Mouse (Mus musculus): ENCODE results near the gene Cyth1.

Gene Cyth1

DNA sequence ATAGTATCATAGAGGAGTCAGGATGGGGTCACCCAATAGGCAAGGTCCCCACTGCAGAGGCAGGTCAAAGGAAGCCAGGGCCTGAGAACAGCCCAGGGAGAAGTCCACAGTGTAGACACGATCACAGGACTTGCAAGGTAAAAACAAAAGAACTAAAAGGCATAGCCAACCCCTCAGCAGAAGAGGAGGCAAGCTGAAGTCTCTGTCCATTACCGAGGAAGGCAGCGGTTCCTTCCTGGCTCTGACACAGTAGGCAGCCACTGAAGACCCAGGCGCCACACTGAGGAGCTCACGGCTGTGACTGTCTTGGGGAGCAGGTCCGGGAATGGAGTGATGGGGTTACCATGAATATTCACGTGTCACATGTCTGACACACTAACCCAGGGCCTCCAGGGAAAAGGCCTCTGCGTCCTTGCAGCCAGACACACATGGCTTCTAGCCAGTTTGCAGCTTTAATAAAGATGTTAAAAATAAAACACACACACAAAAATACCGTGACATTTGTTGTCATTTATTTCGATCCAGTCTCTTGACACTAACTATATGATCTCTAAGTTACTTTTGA is 51.5 kb downstream of the Cyth1 start:
- DNase-seq = no peak

DNA sequence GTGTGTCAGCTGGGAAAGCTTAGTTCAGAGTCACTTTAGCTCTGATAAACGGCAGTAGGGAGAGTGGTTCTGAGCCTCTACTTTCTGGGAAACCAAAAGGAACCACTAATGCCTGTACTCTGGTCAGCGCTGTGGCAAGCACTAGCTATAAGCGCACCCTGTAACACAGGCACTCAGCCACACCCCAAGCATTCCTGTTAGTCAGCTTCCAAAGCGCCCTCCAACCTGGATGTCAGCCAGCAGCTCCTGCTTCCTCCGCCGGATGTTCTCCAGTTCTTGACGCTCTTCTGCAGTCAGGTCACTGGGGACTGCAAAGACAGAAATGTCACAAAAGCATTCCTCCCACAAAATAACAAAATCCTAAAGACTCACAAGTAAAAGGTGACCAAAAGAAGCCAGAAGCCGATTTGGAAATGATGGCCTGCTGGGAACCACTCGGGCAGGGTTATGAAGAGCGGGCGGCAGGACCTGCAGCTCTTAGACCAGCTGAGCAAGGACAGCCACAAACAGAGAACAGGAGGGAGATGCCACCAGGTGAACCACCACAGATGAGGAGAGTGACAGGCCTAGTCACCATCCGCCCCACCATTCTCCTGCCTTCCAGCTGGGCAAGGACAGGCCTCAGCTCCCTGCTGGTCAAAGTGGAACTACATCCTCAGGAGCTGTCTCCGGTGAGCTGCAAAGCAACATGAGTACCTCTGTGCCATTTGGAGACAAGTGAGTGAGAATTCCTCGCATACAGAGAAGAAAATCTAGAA is 54.8 kb downstream of the Cyth1 start:
- no peak for DNase-seq

DNA sequence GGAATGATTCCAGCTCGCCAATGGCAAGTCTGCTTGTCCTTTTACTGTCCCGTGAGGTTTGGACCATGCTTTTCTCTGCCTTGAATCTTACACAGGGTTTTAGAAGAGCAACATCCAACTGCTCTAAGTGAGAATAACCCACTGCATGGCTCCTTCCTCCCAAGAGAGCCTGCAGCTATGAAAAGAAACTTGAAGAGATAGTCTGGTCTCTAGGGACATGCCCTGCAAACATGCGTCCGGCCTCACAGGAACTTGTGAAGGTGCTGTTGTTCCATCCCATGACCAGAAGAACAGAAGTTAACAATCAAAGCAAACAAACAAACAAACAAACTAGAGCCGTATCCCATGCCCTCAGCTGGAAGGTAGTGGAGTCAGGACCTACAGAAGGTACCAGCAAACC is 55.4 kb downstream of the Cyth1 start:
- no peak for DNase-seq

DNA sequence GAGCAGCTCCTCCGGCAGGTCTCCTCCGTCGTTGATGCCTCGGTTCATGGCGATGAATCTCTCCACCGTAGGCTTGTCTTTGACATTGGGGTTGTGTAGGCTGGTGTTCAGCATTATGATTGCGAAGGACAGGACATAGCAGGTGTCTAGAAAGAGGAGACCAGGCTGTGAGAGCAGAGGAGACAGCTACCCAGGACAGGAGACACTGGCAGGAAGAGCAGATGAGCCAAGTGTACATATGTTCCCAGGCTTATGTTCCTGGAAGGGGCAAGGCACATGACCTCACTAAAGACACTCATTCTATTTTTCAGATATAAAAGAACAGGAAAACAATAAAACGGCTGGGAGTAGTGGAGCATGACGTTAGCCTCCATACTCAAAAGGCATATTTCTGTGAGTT is 65.6 kb downstream of the Cyth1 start:
- no peak for DNase-seq

DNA sequence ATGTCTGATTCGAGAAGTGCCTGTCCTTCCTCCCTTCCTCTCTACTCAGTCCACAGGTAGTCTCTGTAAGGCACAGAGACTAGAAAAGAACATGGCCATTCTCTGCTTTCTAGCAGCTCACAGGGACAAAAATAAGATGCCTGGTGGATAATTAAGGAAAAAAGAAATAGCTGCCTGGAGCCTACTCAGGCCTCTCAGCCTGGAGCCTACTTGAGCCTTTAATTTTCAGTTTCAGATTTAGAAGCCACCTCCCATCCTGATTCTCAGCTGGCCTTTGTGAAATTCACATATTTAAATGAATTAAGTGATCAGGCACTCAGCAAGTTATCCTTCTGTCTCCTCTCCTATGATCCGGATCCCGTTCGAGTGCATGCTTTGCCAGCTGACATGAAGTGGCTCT is 66.0 kb downstream of the Cyth1 start:
- no peak for DNase-seq

DNA sequence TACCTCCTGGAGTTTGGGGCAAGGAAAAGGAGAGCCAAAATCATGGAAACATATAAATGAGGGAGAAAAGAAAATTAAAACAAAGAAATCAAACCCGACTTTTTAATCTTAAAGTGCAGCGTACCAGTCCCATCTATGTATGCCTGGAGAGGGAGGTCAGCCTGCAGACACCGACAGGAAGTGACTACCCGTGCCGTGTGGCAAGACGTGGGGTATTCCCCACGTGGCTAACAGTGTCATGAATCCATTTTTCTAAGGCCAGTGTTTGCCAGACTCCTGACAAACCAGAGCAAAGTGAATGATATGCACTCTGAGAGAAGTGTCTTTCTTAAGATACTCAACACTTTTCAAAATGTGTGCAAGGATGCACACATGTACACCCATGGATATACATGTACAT is 68.2 kb downstream of the Cyth1 start:
- no peak for DNase-seq

DNA sequence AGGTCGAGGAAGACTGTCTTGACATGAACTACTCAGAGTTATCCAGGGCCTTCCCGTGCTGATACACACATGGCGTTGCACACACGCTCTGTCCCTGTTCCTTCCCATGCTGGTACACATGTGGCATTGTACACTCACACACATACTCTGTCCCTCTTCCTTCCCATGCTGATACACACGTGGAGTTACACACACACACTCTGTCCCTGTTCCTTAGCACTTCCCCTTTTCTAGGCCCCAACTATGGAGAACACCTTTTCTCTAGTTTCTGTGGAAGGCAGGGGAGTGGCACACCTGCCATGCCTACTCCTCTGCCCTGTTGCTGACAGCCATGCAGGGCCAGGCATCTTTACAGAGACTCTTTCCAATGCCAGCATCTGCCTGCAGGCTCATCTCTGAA is 70.2 kb downstream of the Cyth1 start:
- DNase-seq = no peak

DNA sequence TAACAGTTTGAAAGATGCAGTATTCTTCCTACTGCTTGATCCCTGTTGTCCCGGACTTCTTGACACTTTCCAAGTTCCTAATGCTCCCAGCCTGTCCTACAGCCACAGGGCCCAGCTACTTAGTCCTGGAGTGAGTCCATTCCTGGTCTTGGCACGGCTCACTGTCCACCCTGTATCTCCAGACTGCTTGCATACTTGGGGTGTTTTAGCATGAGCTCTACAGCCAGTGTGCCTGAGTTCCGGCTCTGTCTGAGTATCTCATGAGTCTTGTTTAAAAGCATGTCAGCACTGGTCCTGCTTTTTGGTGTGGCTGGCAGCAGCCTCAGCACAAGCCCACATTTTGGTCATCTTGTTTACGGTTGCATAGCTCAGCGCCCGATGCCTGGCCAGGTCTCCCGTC is 73.6 kb downstream of the Cyth1 start:
- DNase-seq = no peak

DNA sequence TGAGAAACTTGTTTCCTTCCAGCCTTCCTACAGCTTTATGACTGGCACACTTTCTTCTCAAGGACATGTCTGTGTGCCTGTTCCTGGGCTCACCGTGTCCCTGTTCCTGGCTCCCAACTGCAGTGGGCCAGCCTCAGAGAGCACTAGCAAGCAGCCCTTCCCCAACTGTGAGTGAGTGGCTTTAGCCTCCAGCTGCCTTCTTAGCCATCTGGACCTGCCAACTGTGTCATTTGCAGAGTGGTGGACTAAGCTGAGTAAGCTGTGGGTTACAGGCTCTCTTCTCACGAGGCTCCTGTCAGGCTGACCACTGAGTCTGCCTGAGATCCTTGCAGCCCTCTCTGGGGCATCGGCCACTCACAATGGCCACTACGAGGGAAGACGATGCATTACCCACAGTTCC is 75.6 kb downstream of the Cyth1 start:
- no peak for DNase-seq

DNA sequence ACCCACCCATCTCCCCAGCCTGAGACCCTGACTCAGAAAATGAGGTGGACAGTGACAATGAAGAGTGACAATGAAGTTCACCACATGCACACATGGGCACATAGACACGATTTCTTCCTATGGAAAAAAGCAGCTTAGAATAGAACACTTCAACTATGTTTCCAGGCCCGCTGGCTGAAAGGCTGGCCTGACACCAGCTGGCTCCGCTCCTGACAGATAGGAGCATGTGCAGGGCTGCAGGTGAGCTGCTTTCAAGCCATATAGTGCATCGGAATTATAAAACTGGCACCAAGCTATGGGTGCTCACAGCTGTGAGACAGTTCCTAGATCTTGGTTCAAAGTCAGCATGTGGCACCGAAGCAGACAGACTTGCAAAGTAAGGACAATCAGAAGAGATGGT is 78.1 kb downstream of the Cyth1 start:
- no peak for DNase-seq

DNA sequence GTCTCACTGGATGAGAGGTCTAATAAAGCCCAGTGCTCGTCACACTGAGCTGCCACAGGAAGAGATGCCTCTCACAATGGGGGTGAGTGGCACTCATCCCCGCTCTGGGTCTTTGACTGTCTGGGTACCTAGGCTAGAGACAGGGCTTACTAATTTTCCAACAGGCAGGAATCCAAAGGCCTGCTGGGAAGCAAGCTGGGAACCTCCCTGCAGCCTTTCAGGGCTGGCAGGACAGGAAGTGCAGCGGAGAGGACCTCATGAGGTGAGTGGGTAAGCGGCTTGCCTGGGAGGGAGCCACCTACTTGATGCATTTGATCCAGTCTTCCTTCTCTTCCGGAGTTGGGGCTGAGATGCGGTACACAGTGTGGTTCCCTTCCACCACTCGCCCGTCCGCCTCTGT is 79.7 kb downstream of the Cyth1 start:
- no peak for DNase-seq

DNA sequence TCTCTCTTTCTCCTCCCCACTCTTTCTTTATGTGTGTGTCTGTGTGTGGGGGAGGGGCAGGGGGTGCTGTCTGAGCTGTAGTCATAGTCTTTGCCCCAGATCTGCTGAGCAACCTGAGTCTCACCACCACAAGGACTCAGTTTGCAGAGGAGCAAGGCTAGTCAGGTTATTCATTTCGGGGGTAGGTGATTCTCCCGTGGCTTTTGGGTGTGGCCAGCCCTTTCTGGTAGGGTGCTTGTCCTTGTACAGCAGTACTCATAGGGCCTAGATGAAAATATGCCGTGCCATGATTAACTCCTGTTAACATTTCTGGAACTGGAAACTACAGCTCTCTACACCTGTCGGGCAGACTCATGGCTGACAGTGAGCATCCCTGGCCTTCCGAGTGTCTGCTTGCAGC is 81.8 kb downstream of the Cyth1 start:
- no peak for DNase-seq

DNA sequence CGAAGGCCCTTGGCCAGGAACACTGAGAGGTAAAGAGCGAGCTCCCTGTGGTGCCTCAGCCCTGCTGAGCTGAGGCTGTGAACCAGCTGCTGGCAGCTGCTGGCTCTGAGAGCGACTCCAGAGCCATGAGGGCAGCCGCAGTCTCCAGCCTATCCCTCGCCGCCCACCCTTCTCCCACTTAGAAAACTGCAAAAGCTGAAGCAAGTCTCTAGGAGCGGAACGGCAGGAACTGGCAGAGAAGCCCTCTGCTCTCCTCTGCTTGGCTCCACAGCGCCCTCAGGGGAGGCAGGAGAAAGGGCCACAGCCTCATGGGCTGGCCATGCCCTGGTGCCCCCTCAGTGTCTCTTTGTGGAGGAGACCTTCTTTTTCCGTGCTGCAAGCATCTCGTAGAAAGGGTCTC is 82.7 kb downstream of the Cyth1 start:
- DNase-seq = no peak

DNA sequence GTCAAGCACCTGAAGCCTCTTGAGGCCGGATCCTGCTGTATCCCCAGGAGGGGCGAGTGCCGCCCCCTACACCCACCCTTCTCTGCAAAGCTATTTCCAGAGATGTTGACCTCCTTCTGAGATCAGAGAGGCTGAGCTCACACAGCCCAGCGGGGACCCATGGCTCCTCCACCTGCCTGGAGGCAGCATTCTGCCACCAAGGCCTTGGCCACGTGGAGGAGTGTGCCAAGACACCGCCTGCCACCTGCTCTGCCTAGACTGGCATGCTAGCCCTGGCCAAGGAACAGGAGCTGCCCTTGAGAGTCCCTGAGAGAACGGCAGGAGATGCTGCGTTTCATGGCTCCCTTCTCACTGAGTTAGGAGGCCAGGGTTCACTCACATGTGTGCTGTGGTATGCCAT is 83.8 kb downstream of the Cyth1 start:
- DNase-seq = no peak

DNA sequence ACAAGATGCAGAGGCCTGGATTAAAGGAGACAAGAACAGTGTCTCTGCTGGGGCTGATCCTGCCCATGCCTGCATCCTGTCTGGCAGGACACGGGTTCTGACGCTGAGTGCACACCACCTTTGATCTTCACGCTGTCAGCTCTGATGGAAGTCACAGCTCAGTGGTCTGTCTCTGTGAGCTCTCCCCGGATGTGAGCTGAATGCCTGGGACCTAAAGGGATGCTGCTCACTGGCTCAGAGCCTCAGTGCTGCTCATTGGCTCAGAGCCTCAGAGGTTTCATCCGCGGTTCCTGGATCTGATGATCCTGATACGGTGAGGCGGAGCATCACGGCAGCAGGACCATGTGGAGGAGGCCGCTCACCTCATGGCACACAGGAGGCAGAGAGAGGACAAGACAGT is 86.1 kb downstream of the Cyth1 start:
- no peak for DNase-seq

DNA sequence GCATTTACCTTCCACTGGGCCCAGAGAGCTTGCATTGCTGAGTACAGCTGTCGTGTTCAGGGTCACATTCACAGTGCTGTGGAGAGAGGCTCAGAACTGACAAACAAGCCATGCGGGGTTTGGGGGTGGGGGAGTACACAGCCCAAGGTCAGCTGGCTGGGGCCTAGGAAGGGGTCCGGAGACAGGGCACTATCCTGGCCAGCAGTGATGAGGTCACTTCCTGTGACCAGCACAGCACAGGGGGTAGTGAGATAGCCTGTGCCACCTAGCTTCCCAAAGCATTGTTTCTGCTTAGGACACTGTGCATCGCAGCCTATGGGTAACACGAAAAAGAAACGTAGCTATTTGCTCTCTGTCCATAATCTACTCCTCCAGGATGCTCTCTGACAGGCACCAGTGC is 87.2 kb downstream of the Cyth1 start:
- DNase-seq = no peak

DNA sequence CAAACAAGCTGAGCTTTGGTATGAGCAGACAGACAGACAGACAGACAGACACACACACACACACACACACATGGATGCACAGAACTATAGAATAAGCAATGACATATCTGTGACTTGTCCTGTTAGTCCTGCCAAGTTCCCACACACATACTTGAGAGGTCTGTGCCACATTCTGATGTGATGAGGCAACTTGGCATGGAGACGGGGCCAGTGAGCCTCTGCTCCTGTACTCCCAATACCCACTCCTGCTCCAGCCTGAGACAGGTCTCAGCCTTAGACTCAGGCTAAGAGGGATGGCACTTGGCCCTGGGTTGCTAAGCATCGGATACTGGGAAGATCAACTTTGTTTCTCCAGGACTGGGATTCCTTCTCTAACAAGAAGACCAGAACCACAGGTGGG is 87.6 kb downstream of the Cyth1 start:
- no peak for DNase-seq

DNA sequence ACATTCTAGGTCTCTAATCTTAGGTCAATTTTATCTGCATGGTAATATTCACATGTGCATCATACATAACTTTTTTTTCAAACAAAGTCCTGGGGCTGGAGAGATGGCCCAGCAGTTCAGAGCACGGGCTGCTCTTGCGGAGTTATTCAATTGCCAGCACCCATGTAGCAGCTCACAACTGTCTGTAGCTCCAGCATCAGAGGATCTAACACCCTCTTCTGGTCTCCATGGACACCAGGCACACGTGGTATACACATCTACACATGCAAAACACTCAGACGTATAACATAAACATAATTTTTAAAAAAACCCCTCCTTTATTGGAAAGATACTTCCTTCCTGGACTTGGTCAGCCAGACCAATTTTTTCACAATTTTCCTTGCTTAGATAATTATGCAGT is 89.6 kb downstream of the Cyth1 start:
- no peak for DNase-seq

DNA sequence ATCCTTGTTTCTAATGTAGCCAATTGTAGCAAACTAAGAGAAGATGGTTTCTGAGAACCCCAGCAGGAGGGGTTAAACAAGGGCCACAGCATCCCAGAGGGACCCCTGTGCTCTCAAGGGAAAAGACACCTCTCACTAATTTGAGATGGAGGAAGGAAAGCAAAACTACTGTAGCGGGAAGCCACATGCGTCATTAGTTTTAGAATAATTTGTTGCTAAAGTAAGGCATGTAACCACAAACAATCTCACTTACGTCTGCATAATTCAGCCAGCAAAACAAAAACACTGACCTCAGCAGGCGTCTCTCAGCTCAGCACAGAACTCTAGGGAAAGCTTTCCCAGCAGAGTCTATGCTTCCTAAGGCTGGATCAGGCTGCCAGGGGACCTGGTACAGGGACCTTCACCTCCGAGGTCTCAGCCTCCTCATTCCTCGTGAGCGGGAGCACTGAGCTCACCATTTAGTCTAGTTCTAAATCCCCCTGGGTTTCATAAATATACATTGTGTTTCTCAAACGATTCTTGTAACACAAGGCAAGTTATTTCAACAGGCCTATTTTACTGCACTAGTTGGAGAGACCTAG is 91.8 kb downstream of the Cyth1 start:
- DNase-seq = no peak

DNA sequence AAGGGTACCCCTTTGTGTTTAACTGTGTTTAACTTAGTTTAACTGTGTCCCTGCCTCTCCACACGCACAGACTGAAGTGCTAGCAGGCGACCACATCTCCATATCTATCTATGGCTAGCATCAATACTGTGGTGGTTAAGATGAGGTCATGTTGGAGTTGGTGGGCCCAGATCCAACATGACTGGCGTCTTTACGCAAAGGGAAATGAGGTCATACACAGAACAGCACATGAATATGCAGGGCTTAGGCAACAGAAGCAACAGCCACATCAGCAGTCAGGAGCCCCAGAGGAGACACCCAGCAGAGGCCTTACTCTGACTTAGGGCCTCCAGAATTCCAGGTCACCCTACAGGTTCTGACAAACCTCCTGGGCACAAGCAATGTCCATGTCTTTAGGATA is 95.4 kb downstream of the Cyth1 start:
- DNase-seq = no peak

DNA sequence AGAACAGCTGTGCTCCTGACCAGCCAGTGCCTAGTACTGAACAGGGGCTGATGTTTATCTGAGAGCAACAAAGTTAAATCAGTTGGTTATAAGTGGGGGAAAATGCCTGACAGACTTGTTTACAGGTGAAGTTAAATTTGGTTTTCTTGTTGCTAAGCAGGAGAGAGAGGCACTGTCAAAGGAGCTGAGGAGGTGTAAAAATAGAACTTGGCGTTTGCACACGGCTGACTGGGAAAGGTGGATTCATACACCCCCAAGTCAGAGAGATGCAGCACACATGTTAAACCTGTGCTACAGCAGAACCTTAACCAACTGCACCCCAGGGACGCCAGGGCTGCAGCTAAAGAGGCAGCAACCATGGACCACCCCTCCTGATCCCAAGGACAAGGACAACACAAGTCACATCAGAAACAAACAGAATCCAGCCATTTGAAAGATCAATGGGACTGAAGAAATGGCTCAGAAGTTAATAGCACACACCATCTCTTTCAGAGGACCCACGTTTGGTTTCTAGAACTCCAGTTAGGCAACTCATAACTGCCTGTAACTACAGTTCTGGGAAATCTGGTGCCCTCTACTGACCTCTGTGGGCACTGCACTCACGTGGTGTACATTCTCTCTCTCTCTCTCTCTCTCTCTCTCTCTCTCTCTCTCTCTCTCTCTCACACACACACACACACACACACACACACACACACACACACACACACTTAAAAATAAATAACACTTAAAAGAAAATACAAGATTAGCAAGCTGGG is 96.8 kb downstream of the Cyth1 start:
- DNase-seq = no peak

DNA sequence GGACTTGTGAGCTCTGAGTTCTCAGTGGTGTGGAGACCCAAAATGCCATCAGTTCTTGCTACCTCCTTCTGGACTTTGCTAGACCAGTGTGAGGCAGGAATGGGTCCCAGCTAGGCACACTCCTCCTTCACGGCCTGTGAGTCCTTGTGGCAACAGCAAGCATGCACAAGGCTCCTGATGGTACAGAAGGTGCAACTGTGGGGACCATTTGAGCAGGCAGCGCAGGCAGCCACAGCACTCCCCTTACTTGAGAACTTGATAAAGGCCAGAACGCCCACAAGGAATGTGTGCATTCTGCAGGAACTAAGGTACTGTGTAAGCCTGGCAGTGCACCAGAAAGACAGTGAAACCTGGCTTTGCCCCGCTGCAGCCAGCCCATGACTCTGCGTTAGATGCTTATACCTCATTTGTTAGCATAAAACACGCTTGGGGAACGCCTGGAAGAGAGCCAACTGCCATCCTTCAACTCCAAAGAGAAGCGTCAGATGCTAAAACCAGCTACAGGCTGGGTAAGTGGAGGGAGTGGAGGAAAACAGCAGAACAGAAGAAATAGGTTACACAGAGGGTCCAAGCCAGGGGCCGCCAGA is 98.2 kb downstream of the Cyth1 start:
- peak; percentile 80 for DNase-seq

DNA sequence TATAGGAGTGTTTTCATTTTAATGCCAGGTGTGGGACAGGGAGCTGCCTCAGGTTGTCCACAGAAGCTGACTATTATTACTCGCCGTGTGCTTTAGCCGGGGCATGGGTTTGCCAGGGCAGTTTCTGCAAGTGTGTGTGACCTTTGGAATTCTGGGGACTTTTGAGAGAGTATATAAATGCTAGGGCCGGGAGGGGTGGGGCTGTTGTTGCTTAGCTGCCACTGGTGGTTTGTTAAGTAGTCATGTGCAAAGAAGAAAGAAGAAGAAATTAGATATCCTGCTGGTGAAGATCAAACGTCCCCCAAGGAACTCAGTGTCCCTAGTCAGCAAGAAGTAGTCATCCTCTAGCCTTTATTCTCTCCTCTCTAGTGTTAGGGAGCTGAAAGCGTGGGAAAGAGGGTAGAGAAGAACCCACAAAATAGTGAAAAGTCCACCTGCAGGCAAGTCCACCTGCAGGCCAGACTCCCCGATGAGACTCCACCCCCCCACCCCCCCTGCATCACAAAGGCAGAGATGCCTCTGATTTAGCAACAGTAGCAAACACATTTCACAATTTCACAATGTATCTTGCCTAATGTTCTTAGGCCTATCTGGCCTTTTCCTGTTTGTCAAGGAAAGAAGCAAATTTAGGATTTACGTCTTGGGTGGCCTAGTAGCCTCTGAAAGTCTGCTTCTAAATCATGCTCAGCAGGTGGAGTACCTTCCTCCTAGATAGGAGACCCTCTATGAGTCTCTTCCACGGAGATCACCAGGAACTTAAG is 100.3 kb downstream of the Cyth1 start:
- DNase-seq = no peak
